Mouse (Mus musculus) liver, adult 2 months (tissue): Measurements from ENCODE around the gene Podn.
"Not testable (repeated sequence)": the region's sequence is repeated elsewhere in the genome, so short reads cannot be mapped to it uniquely, and the experiment has no call there.

Experiments used
- CTCF ChIP-seq: fragments of 200-500 bp; IDR thresholded peaks from 2 replicates; pipeline ENCODE4 v1.5.1; 2011; ENCODE audit warnings: low read depth, low read length, control low read depth
- POLR2A ChIP-seq: fragments of 200-500 bp; IDR thresholded peaks from 2 replicates; pipeline ENCODE4 v1.6.1; 2011; ENCODE audit warnings: low read length, control low read depth; ENCODE audit not compliant: insufficient read depth; ENCODE audit errors: extremely low read depth

DNA sequence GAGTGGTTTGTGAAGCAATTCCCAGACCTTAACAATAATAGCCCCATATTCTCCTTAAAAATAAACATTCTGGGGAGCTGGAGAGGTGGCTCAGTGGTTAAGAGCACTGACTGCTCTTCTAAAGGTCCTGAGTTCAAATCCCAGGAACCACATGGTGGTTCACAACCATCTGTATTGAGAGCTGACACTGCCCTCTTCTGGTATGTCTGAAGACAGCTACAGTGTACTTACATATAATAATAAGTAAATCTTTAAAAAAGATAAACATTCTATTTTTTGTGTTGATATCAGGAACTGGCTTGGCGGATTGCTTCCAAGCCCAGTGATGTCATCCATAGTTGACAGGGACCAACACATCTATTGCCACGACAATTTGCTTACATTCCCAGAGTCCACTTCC, 46.9 kb upstream of the Podn start:
- TF ChIP-seq POLR2A, CTCF: not testable (repeated sequence)
